Mouse (Mus musculus) embryonic facial prominence, embryonic 15.5 days (tissue): Measurements from ENCODE around the gene Akap4. TPM values are rescaled to one million over a fixed set of nuclear protein-coding genes. Genes with fewer than 3 reads are reported as not detected.

ENCODE experiments used
- ATAC-seq: fragments of 200-750 bp; cut with Nextera tagmentation; 2 replicates; pipeline ENCODE4 v1.8.0; 2017; ENCODE audit warnings: low read depth, moderate TSS enrichment; ENCODE audit not compliant: insufficient number of reproducible peaks, low FRiP score, low TSS enrichment
- H3K27ac ChIP-seq: fragments of 300-500 bp; sonication (generic); replicated peaks from 2 replicates; pipeline ENCODE4 v1.5.1; 2015; ENCODE audit warnings: mild to moderate bottlenecking, inconsistent platforms
- H3K27me3 ChIP-seq: fragments of 300-500 bp; sonication (generic); 2 replicates; pipeline ENCODE4 v1.6.1; 2015; ENCODE audit warnings: inconsistent platforms
- H3K36me3 ChIP-seq: fragments of 300-500 bp; sonication (generic); 2 replicates; pipeline ENCODE4 v1.6.1; 2015; ENCODE audit warnings: mild to moderate bottlenecking, inconsistent platforms
- H3K4me1 ChIP-seq: fragments of 300-500 bp; sonication (generic); 2 replicates; pipeline ENCODE4 v1.6.1; 2015; ENCODE audit warnings: inconsistent platforms
- H3K4me2 ChIP-seq: fragments of 300-500 bp; sonication (generic); replicated peaks from 2 replicates; pipeline ENCODE4 v1.6.1; 2015; ENCODE audit warnings: mild to moderate bottlenecking, inconsistent platforms
- H3K4me3 ChIP-seq: fragments of 300-500 bp; sonication (generic); replicated peaks from 2 replicates; pipeline ENCODE4 v1.5.1; 2015; ENCODE audit warnings: mild to moderate bottlenecking, inconsistent platforms
- H3K9ac ChIP-seq: fragments of 300-500 bp; sonication (generic); 2 replicates; pipeline ENCODE4 v1.6.1; 2015; ENCODE audit warnings: inconsistent platforms
- H3K9me3 ChIP-seq: fragments of 300-500 bp; sonication (generic); replicated peaks from 2 replicates; pipeline ENCODE4 v1.6.1; 2016; ENCODE audit warnings: inconsistent platforms
- WGBS: fragments of 180-500 bp; shearing (Covaris S2); methylation state at CpG from one replicate; pipeline ENCODE4 v1.1.7; 2015; 5-methylcytosine and 5-hydroxymethylcytosine counted together
- polyA plus RNA-seq: library from polyadenylated mRNA; unstranded; fragments of >200 nt; fragmentation: Nextera tagmentation; extraction: Ambion mirVana; gene quantifications from 2 replicates; pipeline ENCODE4 v1.2.1, GENCODE M21; 2015

Akap4 gene
- not detected in 2 replicates for polyA plus RNA-seq

GRCm38 (mm10) chrX:7067219-7067618 lies at the start of gene Akap4:
Gene Akap4 (plus strand): TSS chrX:7067519.
- Histone ChIP-seq H3K4me2 (no peak within 1 kb of the TSS), H3K4me1 (no peaks in the 10 kb centered on the region), H3K27ac (no peak within 1 kb of the TSS), H3K4me3 (no peak within 1 kb of the TSS), H3K36me3 (no peaks in the 10 kb centered on the region), H3K9me3 (no peaks in the 10 kb centered on the region), H3K27me3 (no peaks in the 10 kb centered on the region), H3K9ac (no peak within 1 kb of the TSS)
- 100% methylated on average over 1 of the region's 1 CpGs for WGBS
- no peak for ATAC-seq

GRCm38 (mm10) chrX:7041519-7041918 lies 25.8 kb upstream of the Akap4 start, which contains the start of gene Ccnb3:
Gene Ccnb3 (minus strand): TSS chrX:7041619.
- Histone ChIP-seq H3K27me3 (no peaks in the 10 kb centered on the region), H3K4me2 (no peak within 1 kb of the TSS), H3K27ac (no peak within 1 kb of the TSS), H3K9ac (no peak within 1 kb of the TSS), H3K4me1 (no peaks in the 10 kb centered on the region), H3K36me3 (no peaks in the 10 kb centered on the region), H3K9me3 (no peaks in the 10 kb centered on the region), H3K4me3 (no peak within 1 kb of the TSS)
- WGBS = 94% methylated on average over 19 of the region's 19 CpGs
- ATAC-seq = no peak

GRCm38 (mm10) chrX:7057056-7057455 lies 10.3 kb upstream of the Akap4 start:
- no peak overlapping the region for H3K4me3 ChIP-seq
- H3K27me3 ChIP-seq = no peaks in the 10 kb centered on the region
- H3K4me1 ChIP-seq = no peaks in the 10 kb centered on the region
- H3K27ac ChIP-seq = no peak overlapping the region
- H3K36me3 ChIP-seq = no peaks in the 10 kb centered on the region
- no peak for ATAC-seq
- H3K9ac ChIP-seq = no peak overlapping the region
- no peak overlapping the region for H3K4me2 ChIP-seq
- no peaks in the 10 kb centered on the region for H3K9me3 ChIP-seq

GRCm38 (mm10) chrX:7057634-7058033 lies 9.7 kb upstream of the Akap4 start:
- Histone ChIP-seq H3K36me3 (no peaks in the 10 kb centered on the region), H3K27me3 (no peaks in the 10 kb centered on the region), H3K27ac (no peak overlapping the region), H3K4me1 (no peaks in the 10 kb centered on the region), H3K4me3 (no peak overlapping the region), H3K9me3 (no peaks in the 10 kb centered on the region), H3K9ac (no peak overlapping the region), H3K4me2 (no peak overlapping the region)
- WGBS = 73% methylated on average over 2 of the region's 2 CpGs
- no peak for ATAC-seq

- Histone ChIP-seq H3K9me3 (no peaks in the 10 kb centered on the region), H3K36me3 (no peaks in the 10 kb centered on the region), H3K4me3 (no peak overlapping the region), H3K27me3 (no peaks in the 10 kb centered on the region), H3K27ac (no peak overlapping the region), H3K4me1 (no peaks in the 10 kb centered on the region), H3K9ac (no peak overlapping the region), H3K4me2 (no peak overlapping the region)
- ATAC-seq = no peak
Observed at GRCm38 (mm10) chrX:7064109-7064508, 3.2 kb upstream of the Akap4 start.

- no peaks in the 10 kb centered on the region for H3K9me3 ChIP-seq
- no peak overlapping the region for H3K9ac ChIP-seq
- WGBS = 73% methylated on average over 2 of the region's 2 CpGs
- no peak overlapping the region for H3K27ac ChIP-seq
- no peak overlapping the region for H3K4me2 ChIP-seq
- H3K27me3 ChIP-seq = no peaks in the 10 kb centered on the region
- H3K4me1 ChIP-seq = no peaks in the 10 kb centered on the region
- H3K4me3 ChIP-seq = no peak overlapping the region
- no peak for ATAC-seq
- no peaks in the 10 kb centered on the region for H3K36me3 ChIP-seq
Observed at GRCm38 (mm10) chrX:7068002-7068401, 683 bp downstream of the Akap4 start.

- H3K4me2 ChIP-seq = no peak overlapping the region
- H3K9ac ChIP-seq = no peak overlapping the region
- H3K36me3 ChIP-seq = no peaks in the 10 kb centered on the region
- no peaks in the 10 kb centered on the region for H3K9me3 ChIP-seq
- no peaks in the 10 kb centered on the region for H3K27me3 ChIP-seq
- H3K4me3 ChIP-seq = no peak overlapping the region
- no peaks in the 10 kb centered on the region for H3K4me1 ChIP-seq
- 47% methylated on average over 6 of the region's 6 CpGs for WGBS
- ATAC-seq = no peak
- H3K27ac ChIP-seq = no peak overlapping the region
Observed at GRCm38 (mm10) chrX:7079820-7080429, 12.6 kb downstream of the Akap4 start.

- no peak overlapping the region for H3K4me3 ChIP-seq
- 92% methylated on average over 1 of the region's 1 CpGs for WGBS
- no peaks in the 10 kb centered on the region for H3K36me3 ChIP-seq
- no peaks in the 10 kb centered on the region for H3K9me3 ChIP-seq
- no peaks in the 10 kb centered on the region for H3K27me3 ChIP-seq
- no peak overlapping the region for H3K4me2 ChIP-seq
- H3K4me1 ChIP-seq = no peaks in the 10 kb centered on the region
- H3K27ac ChIP-seq = no peak overlapping the region
- no peak for ATAC-seq
- H3K9ac ChIP-seq = no peak overlapping the region
Observed at GRCm38 (mm10) chrX:7085878-7086277, 18.6 kb downstream of the Akap4 start.

- Histone ChIP-seq H3K27ac (no peak overlapping the region), H3K36me3 (no peaks in the 10 kb centered on the region), H3K4me1 (no peaks in the 10 kb centered on the region), H3K9ac (no peak overlapping the region), H3K4me3 (no peak overlapping the region), H3K4me2 (no peak overlapping the region), H3K9me3 (no peaks in the 10 kb centered on the region), H3K27me3 (no peaks in the 10 kb centered on the region)
- ATAC-seq = no peak
Observed at GRCm38 (mm10) chrX:7090323-7090722, 23.0 kb downstream of the Akap4 start.

GRCm38 (mm10) chrX:7102280-7102679 lies 35.0 kb downstream of the Akap4 start:
- Histone ChIP-seq H3K4me1 (no peaks in the 10 kb centered on the region), H3K36me3 (no peaks in the 10 kb centered on the region), H3K27me3 (no peaks in the 10 kb centered on the region), H3K4me2 (no peak overlapping the region), H3K27ac (no peak overlapping the region), H3K4me3 (no peak overlapping the region), H3K9ac (no peak overlapping the region), H3K9me3 (no peaks in the 10 kb centered on the region)
- no peak for ATAC-seq

GRCm38 (mm10) chrX:7114885-7115284 lies 47.6 kb downstream of the Akap4 start:
- H3K36me3 ChIP-seq = no peaks in the 10 kb centered on the region
- H3K27ac ChIP-seq = no peak overlapping the region
- H3K9me3 ChIP-seq = no peaks in the 10 kb centered on the region
- WGBS = 90% methylated on average over 3 of the region's 3 CpGs
- H3K4me1 ChIP-seq = no peaks in the 10 kb centered on the region
- ATAC-seq = no peak
- H3K9ac ChIP-seq = no peak overlapping the region
- H3K4me3 ChIP-seq = no peak overlapping the region
- no peaks in the 10 kb centered on the region for H3K27me3 ChIP-seq
- H3K4me2 ChIP-seq = no peak overlapping the region

GRCm38 (mm10) chrX:7121618-7122280 lies 54.4 kb downstream of the Akap4 start:
- 64% methylated on average over 4 of the region's 4 CpGs for WGBS
- no peak overlapping the region for H3K27ac ChIP-seq
- H3K4me3 ChIP-seq = no peak overlapping the region
- no peak overlapping the region for H3K4me2 ChIP-seq
- no peaks in the 10 kb centered on the region for H3K27me3 ChIP-seq
- no peak overlapping the region for H3K9ac ChIP-seq
- no peak for ATAC-seq
- no peaks in the 10 kb centered on the region for H3K9me3 ChIP-seq
- no peaks in the 10 kb centered on the region for H3K4me1 ChIP-seq
- no peaks in the 10 kb centered on the region for H3K36me3 ChIP-seq
